Mouse (Mus musculus): Measurements from ENCODE around the gene Letm1. TPM values are rescaled to one million over a fixed set of nuclear protein-coding genes. Genes with fewer than 3 reads are reported as not detected.

Gene Letm1
- total and polyA plus RNA-seq, 2 experiments from 2014 or later = 59.9 to 83.9 TPM

- peaks cover 19% of the 10 kb centered on the region; the same call in 1 of the 2 replicates for H3K27me3 ChIP-seq (ENCODE audit: insufficient read depth, low read length)
- no peak for ATAC-seq
Observed at GRCm38 (mm10) chr5:33722266-33723018, 60.2 kb downstream of the Letm1 start.

GRCm38 (mm10) chr5:33721541-33722265 is 60.9 kb downstream of the Letm1 start, which contains the start of gene Fgfr3:
TSS of gene Fgfr3 (plus strand) at chr5:33721674.
- Histone ChIP-seq H3K4me3 (ENCODE audit: low read length) (peak within 1 kb of the TSS; percentile 62), H3K4me1 (ENCODE audit: insufficient read depth, low read length) (0 out of 2 replicates have a peak, but pooled peaks cover 10% of the 10 kb centered on the region), H3K27me3 (ENCODE audit: insufficient read depth, low read length) (peaks cover 19% of the 10 kb centered on the region; the same call in 1 of the 2 replicates), H3K27ac (peak within 1 kb of the TSS; percentile 74), H3K9me3 (ENCODE audit: low read length) (no peaks in the 10 kb centered on the region), H3K9ac (replicated peaks; ENCODE audit: low read length) (peak within 1 kb of the TSS; percentile 70), H3K36me3 (ENCODE audit: insufficient read depth, low read length) (no peaks in the 10 kb centered on the region), H3K4me2 (ENCODE audit: low read depth, low read length) (peak within 1 kb of the TSS; percentile 95)
- TF ChIP-seq CTCF (IDR thresholded peaks at IDR 0.05; ENCODE audit: low read depth) = 0 out of 2 replicates have a peak, but pooled peaks have one; percentile 3
- ATAC-seq (peak; percentile 70), DNase-seq (ENCODE audit: low spot score) (peak; percentile 76)
- WGBS = under 1% methylated on average over 62 of the region's 73 CpGs

More at GRCm38 (mm10) chr5:33722266-33723018, 60.2 kb downstream of the Letm1 start:
- Histone ChIP-seq H3K27ac (peak overlapping the region; percentile 74), H3K4me3 (ENCODE audit: low read length) (peak overlapping the region; percentile 62), H3K9ac (replicated peaks; ENCODE audit: low read length) (peak overlapping the region; percentile 70), H3K4me2 (ENCODE audit: low read depth, low read length) (peak overlapping the region; percentile 95), H3K9me3 (ENCODE audit: low read length) (no peaks in the 10 kb centered on the region), H3K36me3 (ENCODE audit: insufficient read depth, low read length) (no peaks in the 10 kb centered on the region), H3K4me1 (ENCODE audit: insufficient read depth, low read length) (0 out of 2 replicates have a peak, but pooled peaks cover 10% of the 10 kb centered on the region)
- no peak for DNase-seq (ENCODE audit: low spot score)
- peak; percentile 32 for TF ChIP-seq CTCF (IDR thresholded peaks at IDR 0.05; ENCODE audit: low read depth)
- WGBS = under 1% methylated on average over 53 of the region's 53 CpGs

- Histone ChIP-seq H3K27ac (no peak overlapping the region), H3K4me2 (ENCODE audit: low read depth, low read length) (peak overlapping the region; percentile 95), H3K27me3 (ENCODE audit: insufficient read depth, low read length) (peaks cover 19% of the 10 kb centered on the region; the same call in 1 of the 2 replicates), H3K9me3 (ENCODE audit: low read length) (no peaks in the 10 kb centered on the region), H3K9ac (replicated peaks; ENCODE audit: low read length) (no peak overlapping the region), H3K4me1 (ENCODE audit: insufficient read depth, low read length) (0 out of 2 replicates have a peak, but pooled peaks cover 10% of the 10 kb centered on the region), H3K4me3 (ENCODE audit: low read length) (peak overlapping the region; percentile 62), H3K36me3 (ENCODE audit: insufficient read depth, low read length) (no peaks in the 10 kb centered on the region)
- 13% methylated on average over 8 of the region's 8 CpGs for WGBS
- DNase-seq (ENCODE audit: low spot score) (no peak), ATAC-seq (no peak)
- TF ChIP-seq CTCF (IDR thresholded peaks at IDR 0.05; ENCODE audit: low read depth) = no peak
Observed at GRCm38 (mm10) chr5:33720852-33721490, 61.6 kb downstream of the Letm1 start.

GRCm38 (mm10) chr5:33718460-33718859 is 64.2 kb downstream of the Letm1 start:
- Histone ChIP-seq H3K4me1 (ENCODE audit: insufficient read depth, low read length) (0 out of 2 replicates have a peak, but pooled peaks cover 10% of the 10 kb centered on the region), H3K27me3 (ENCODE audit: insufficient read depth, low read length) (0 out of 2 replicates have a peak, but pooled peaks cover 4% of the 10 kb centered on the region), H3K9me3 (ENCODE audit: low read length) (no peaks in the 10 kb centered on the region), H3K36me3 (ENCODE audit: insufficient read depth, low read length) (no peaks in the 10 kb centered on the region), H3K27ac (no peak overlapping the region), H3K4me2 (ENCODE audit: low read depth, low read length) (no peak overlapping the region), H3K4me3 (ENCODE audit: low read length) (no peak overlapping the region), H3K9ac (replicated peaks; ENCODE audit: low read length) (no peak overlapping the region)
- 56% methylated on average over 5 of the region's 5 CpGs for WGBS
- DNase-seq (ENCODE audit: low spot score) (no peak), ATAC-seq (no peak)
- TF ChIP-seq CTCF (IDR thresholded peaks at IDR 0.05; ENCODE audit: low read depth) = no peak

- no peaks in the 10 kb centered on the region for H3K4me1 ChIP-seq (ENCODE audit: insufficient read depth, low read length)
- H3K4me2 ChIP-seq (ENCODE audit: low read depth, low read length) = no peak overlapping the region
- H3K27ac ChIP-seq = no peak overlapping the region
- no peak overlapping the region for H3K4me3 ChIP-seq (ENCODE audit: low read length)
- WGBS = 84% methylated on average over 6 of the region's 6 CpGs
- DNase-seq (ENCODE audit: low spot score) (no peak), ATAC-seq (no peak)
- H3K27me3 ChIP-seq (ENCODE audit: insufficient read depth, low read length) = no peaks in the 10 kb centered on the region
- no peaks in the 10 kb centered on the region for H3K36me3 ChIP-seq (ENCODE audit: insufficient read depth, low read length)
- H3K9me3 ChIP-seq (ENCODE audit: low read length) = no peaks in the 10 kb centered on the region
- peak; percentile 40 for TF ChIP-seq CTCF (IDR thresholded peaks at IDR 0.05; ENCODE audit: low read depth)
- H3K9ac ChIP-seq (replicated peaks; ENCODE audit: low read length) = no peak overlapping the region
Observed at GRCm38 (mm10) chr5:33716467-33716866, 66.2 kb downstream of the Letm1 start.

- Histone ChIP-seq H3K27ac (no peak overlapping the region), H3K9me3 (ENCODE audit: low read length) (no peaks in the 10 kb centered on the region), H3K36me3 (ENCODE audit: insufficient read depth, low read length) (no peaks in the 10 kb centered on the region), H3K27me3 (ENCODE audit: insufficient read depth, low read length) (no peaks in the 10 kb centered on the region), H3K9ac (replicated peaks; ENCODE audit: low read length) (no peak overlapping the region), H3K4me3 (ENCODE audit: low read length) (no peak overlapping the region), H3K4me1 (ENCODE audit: insufficient read depth, low read length) (no peaks in the 10 kb centered on the region), H3K4me2 (ENCODE audit: low read depth, low read length) (no peak overlapping the region)
- no peak for DNase-seq (ENCODE audit: low spot score)
- ATAC-seq = no peak
- 49% methylated on average over 2 of the region's 2 CpGs for WGBS
- no peak for TF ChIP-seq CTCF (IDR thresholded peaks at IDR 0.05; ENCODE audit: low read depth)
Observed at GRCm38 (mm10) chr5:33715182-33715581, 67.4 kb downstream of the Letm1 start.
